Mouse (Mus musculus) T-cell, adult 66 days (primary cell): ENCODE results near the gene Zkscan17. TPM values are rescaled to one million over a fixed set of nuclear protein-coding genes. Genes with fewer than 3 reads are reported as not detected.

Source experiments
- total RNA-seq, 2 experiments: library from RNA; stranded (reverse); gene quantifications; 3 replicates in 1 of 2; 4 replicates in 1 of 2; pipeline ENCODE4 v1.2.4; 2023

The Zkscan17 gene
- 10 to 100 TPM; 21.7 to 27.2 TPM for total RNA-seq

DNA sequence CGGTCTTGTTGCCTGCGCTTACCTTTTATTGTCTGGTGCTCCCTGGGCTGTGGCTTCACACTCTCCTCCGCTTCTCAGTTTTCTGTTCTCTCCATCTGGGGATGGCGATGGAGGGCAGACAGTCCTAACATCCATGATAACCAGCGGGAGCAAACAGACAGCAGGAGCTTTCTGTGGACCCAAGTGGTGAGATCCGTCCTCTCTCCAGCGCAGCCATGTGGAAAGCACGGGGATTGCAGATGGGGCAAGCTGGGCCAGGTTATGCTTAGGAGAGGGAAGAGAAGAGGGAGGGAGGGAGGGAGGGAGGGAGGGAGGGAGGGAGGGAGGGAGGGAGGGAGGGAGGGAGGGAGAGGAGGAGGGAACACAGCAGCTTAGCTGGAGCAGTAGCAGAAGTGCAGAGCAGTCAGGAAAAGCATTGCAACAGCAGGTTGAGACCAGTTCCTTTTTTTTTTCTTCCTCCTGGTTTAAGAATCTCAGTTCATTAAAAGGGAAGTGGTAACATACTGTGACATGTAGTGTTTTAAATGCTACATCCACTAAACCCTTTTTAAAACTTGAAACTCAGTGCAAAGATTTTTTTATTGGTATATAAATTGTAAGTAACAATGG lies at the start of gene Zkscan17:
Gene Zkscan17 (minus strand): TSS at position 280 of the 609 bp plus-strand sequence.

DNA sequence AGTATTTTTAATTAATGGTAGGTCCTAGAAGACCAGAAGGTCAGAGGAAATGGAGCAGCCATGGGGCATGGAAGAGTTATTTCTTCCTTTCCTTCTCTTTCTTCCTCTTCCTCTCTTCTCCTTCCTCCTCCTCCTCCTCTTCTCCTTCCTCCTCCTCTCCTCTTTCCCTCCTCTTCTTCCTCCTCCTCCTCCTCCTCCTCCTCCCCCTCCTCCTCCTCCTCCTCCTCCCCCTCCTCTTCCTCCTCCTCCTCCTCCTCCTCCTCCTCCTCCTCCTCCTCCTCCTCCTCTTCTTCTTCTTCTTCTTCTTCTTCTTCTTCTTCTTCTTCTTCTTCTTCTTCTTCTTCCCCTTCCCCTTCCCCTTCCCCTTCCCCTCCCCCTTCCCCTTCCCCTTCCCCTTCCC lies 49.6 kb upstream of the Zkscan17 start, which contains the start of gene Olfr222:
Gene Olfr222 (minus strand): TSS at position 101 of the 400 bp plus-strand sequence.

DNA sequence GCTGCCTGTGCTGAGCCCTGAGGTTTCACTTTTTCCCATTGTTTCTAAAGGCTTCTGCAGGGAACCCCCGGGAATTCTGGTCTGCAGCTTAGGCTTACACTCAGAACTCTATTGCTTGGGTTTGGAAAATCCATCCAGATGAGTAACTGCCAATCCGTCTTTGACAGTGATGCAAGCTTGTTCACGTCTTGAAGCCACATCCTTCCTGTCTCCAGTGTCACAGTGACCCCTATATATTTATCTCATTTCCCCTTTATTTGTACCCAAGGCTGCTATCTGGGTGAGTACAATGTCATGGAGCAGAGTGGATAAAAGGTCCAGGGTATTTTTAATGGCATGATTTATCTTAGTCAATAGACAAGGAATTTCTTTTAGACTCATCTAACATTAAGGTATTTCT lies 14.8 kb upstream of the Zkscan17 start, which contains the start of gene Nlrp3:
Gene Nlrp3 (plus strand): TSS at position 245 of the 400 bp plus-strand sequence.

DNA sequence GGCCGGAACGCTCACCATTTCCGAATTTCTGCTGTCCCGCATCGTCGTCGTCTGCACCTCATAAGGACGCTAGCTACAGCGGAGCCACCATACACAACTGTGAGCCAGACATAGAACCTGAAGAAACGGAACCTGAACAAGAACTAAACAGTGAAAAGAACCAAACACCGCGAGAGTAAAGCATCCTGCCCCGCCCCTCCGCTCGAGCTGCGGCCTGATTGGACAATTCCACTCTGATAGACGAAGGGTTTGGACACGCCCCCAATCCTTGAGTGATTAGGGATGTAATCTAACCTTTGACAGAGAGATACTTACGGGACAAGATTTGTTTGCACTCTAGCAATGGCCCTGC lies 54.2 kb downstream of the Zkscan17 start, which contains the start of gene Zfp867:
Gene Zfp867 (minus strand): TSS at position 149 of the 352 bp plus-strand sequence.

DNA sequence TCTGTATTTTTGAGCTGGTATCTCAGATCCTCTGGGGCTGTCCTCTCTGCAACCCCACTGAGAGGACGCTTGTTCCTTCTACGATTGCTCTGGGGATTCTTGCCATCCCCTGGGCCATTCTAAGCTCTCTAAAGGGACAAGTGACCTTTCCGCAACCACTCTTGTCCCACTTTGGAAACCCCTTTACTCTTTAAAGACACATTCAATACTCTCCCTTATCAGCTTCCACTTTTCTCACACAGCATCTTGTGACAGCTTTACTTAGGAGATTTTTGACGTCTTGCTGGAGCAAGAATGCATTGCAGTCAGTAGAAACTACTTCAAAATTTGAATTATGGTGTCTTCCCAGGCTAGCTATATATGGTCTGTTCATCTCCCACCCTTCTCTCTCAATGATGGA lies 75.5 kb downstream of the Zkscan17 start, which contains the start of gene Snap47:
Gene Snap47 (minus strand): TSS at position 101 of the 400 bp plus-strand sequence.

DNA sequence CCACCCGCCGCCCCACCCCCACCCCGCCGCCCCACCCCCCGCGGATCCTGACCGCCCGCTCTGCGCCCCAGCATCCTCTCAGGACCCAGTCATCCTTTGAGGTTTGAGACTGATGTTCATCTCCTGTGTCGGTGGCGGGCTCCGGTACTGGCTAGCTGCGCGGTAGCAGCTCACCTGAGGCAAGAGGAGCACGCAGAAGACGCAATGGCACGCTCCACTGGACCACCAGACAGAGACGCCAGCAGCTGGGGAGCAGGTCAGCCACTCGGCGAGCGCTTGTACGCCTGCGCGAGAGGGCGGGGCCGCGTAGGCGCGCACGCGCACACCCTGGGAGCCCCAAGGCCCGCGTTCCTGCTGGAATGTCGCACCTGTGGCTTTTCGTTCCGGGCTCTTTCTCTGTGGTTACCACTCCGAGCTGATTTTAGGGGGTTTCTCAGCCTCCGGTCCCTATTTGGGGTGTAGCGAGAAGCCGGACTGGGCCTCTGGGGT lies 76.8 kb downstream of the Zkscan17 start, which contains the start of gene Jmjd4:
Gene Jmjd4 (plus strand): TSS at position 305 of the 489 bp plus-strand sequence.

Other genes with a start within 250 kb of the Zkscan17 start
- not detected for gene Wnt3a, start 236.0 kb downstream of the Zkscan17 start, total RNA-seq
- gene Wnt9a, start 219.8 kb downstream of the Zkscan17 start, total RNA-seq = not detected
- gene Prss38, start 151.1 kb downstream of the Zkscan17 start, total RNA-seq = under 1 TPM in 1 of 2 experiments, not detected in 1; 0.44 TPM
- 10 to 100 TPM; 11.3 to 13.4 TPM for gene Jmjd4, start 76.7 kb downstream of the Zkscan17 start, total RNA-seq
- 10 to 100 TPM; 22.4 to 28.3 TPM for gene Snap47, start 75.6 kb downstream of the Zkscan17 start, total RNA-seq
- 1 to 10 TPM; 3.4 to 4.4 TPM for gene Zfp867, start 54.3 kb downstream of the Zkscan17 start, total RNA-seq
- gene Nlrp3, start 14.8 kb upstream of the Zkscan17 start, total RNA-seq = under 1 TPM; 0.36 to 0.99 TPM
- not detected for gene Olfr222, start 49.5 kb upstream of the Zkscan17 start, total RNA-seq
- not detected for gene Olfr223, start 66.5 kb upstream of the Zkscan17 start, total RNA-seq
- gene Mprip, start 134.6 kb upstream of the Zkscan17 start, total RNA-seq = 10 to 100 TPM; 62.3 to 62.7 TPM